ENCODE assay signal across 19 mouse cellular contexts in genomic region chr4:153872346-153872745, GRCm38 (mm10).
"Had no signal": no experiment of that assay in that cellular context is flagged by ENCODE, and none has a peak within 500 bp of the region (broad histone marks: within the 10 kb centered on the region; RNA-seq: fewer than 3 reads in every experiment).

No protein-coding gene starts in this region.

- H3K9ac ChIP-seq: lung, embryonic 15.5 days; midbrain, embryonic 12.5 days; neural tube, embryonic 13.5 days; neural tube, embryonic 15.5 days had no signal

- H3K4me1 ChIP-seq: lung, embryonic 15.5 days; midbrain, embryonic 10.5 days; midbrain, embryonic 12.5 days; neural tube, embryonic 13.5 days; neural tube, embryonic 15.5 days had no signal

- DNase-seq: lung, adult 2 months; lung, postnatal 10 days; lung, postnatal 4 days; midbrain, embryonic 14.5 days; retina, postnatal 1 day; right cerebral cortex, adult 18-20 months; right cerebral cortex, postnatal 25 days; right cerebral cortex, postnatal 4 days; spleen, adult 18-20 months; thymus, adult 18-20 months; thymus, postnatal 14 days; thymus, postnatal 36 days had no signal

- H3K4me3 ChIP-seq: lung, embryonic 15.5 days; midbrain, embryonic 10.5 days; midbrain, embryonic 12.5 days; myocyte; neural tube, embryonic 13.5 days; neural tube, embryonic 15.5 days had no signal

- ATAC-seq: midbrain, embryonic 16.5 days had no signal

- H3K9me3 ChIP-seq: lung, embryonic 15.5 days; midbrain, embryonic 10.5 days; neural tube, embryonic 13.5 days; neural tube, embryonic 15.5 days had no signal

- H3K27ac ChIP-seq: lung, embryonic 15.5 days; midbrain, embryonic 10.5 days; midbrain, embryonic 12.5 days; neural tube, embryonic 13.5 days; neural tube, embryonic 15.5 days had no signal

- H3K27me3 ChIP-seq: lung, embryonic 15.5 days; midbrain, embryonic 12.5 days; neural tube, embryonic 13.5 days; neural tube, embryonic 15.5 days had no signal

- H3K4me2 ChIP-seq: lung, embryonic 15.5 days; midbrain, embryonic 12.5 days; neural tube, embryonic 13.5 days; neural tube, embryonic 15.5 days had no signal

- H3K36me3 ChIP-seq: lung, embryonic 15.5 days; midbrain, embryonic 10.5 days; midbrain, embryonic 12.5 days; neural tube, embryonic 13.5 days; neural tube, embryonic 15.5 days had no signal
